Mouse (Mus musculus): Measurements from ENCODE around the gene Trmt2a. TPM values are rescaled to one million over a fixed set of nuclear protein-coding genes. Genes with fewer than 3 reads are reported as not detected.

The Trmt2a gene
- total and polyA plus RNA-seq, 3 experiments = 155 to 252 (median 196) TPM

DNA sequence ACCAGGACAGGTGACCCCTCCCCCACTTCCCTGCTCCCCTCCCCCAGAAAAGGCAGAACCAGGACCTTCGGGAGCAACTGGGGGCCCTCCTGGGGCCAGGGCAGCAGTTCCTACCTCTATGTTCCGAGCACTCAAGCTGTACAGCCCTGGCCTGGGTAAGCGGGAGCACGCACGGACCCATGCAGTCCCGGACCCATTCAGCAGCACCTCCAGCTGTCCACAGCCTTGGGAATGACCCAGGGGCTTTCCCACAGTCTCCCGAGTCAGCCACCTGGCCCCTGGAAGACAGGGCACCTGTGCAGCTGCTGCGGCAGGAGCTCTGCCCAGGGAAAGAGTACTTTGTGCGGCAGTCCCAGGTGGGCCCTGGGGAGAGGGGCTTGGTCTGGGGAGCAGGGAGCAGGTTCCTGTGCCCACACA lies 29.9 kb upstream of the Trmt2a start:
- H3K27ac ChIP-seq (ENCODE audit: insufficient read depth, low read depth) = peak overlapping the region; percentile 93
- dilution Hi-C loops (cut with MboI; ENCODE audit: extremely low pct_ligation_motif_present, extremely low pct_unique_long_range_greater_than_20kb, low sequenced_read_pairs) = no loop called here
- no peaks in the 10 kb centered on the region for H3K27me3 ChIP-seq (replicated peaks)
- no peaks in the 10 kb centered on the region for H3K9me3 ChIP-seq (replicated peaks; ENCODE audit: low read length)
- no peaks in the 10 kb centered on the region for H3K79me2 ChIP-seq (replicated peaks; ENCODE audit: control insufficient read depth, extremely low read depth, insufficient read depth, poor library complexity, severe bottlenecking)
- H3K4me2 ChIP-seq (ENCODE audit: insufficient read depth, low read depth, poor library complexity, severe bottlenecking) = peak overlapping the region; percentile 88
- in situ Hi-C loops (cut with MboI; ENCODE audit: low pct_ligation_motif_present, low pct_unique_long_range_greater_than_20kb, low sequenced_read_pairs) = no loop called here
- peaks cover 10 to 17% of the 10 kb centered on the region in 2 experiments for H3K36me3 ChIP-seq (replicated peaks in 1 of 2; ENCODE audit: control insufficient read depth in 1 of 2, insufficient read depth in 1 of 2, low read length in 1 of 2)
- H3K9ac ChIP-seq (ENCODE audit: insufficient read depth, low read depth) = peak overlapping the region; percentile 42
- peak; percentile 60 for DNase-seq (ENCODE audit: extremely low read depth)
- H3K4me3 ChIP-seq (replicated peaks in 1 of 3; ENCODE audit: low read depth in 2 of 3, low read length in 2 of 3, poor library complexity in 1 of 3) = peak overlapping the region; percentile 48 to 54 (median 53)
- peaks cover 45 to 65% of the 10 kb centered on the region in 2 experiments for H3K4me1 ChIP-seq (ENCODE audit: control insufficient read depth in 1 of 2, insufficient read depth in 2 of 2)
- TF ChIP-seq USF1 (IDR thresholded peaks at IDR 0.05; ENCODE audit: low read depth, low read length) (no peak), MAFK (IDR thresholded peaks at IDR 0.05; ENCODE audit: insufficient replicate concordance, low read length) (no peak), MXI1 (IDR thresholded peaks at IDR 0.05; ENCODE audit: low read depth, low read length) (peak; percentile 49; the same call in 1 of the 2 replicates), ZMIZ1 (IDR thresholded peaks at IDR 0.05; ENCODE audit: low read depth, low read length) (no peak), UBTF (IDR thresholded peaks at IDR 0.05; ENCODE audit: low read depth, low read length) (peak; percentile 74; the same call in 1 of the 2 replicates), MAZ (IDR thresholded peaks at IDR 0.05; ENCODE audit: low read depth, low read length) (peak; percentile 63; the same call in 1 of the 2 replicates), ZC3H11A (IDR thresholded peaks at IDR 0.05; ENCODE audit: low read depth, low read length) (no peak), JUN (IDR thresholded peaks at IDR 0.05; ENCODE audit: insufficient read depth, low read depth, low read length) (no peak), PAX5 (IDR thresholded peaks at IDR 0.05; ENCODE audit: low read length) (no peak), CHD1 (IDR thresholded peaks at IDR 0.05; ENCODE audit: low read depth, low read length) (peak; percentile 37; the same call in 1 of the 2 replicates), ETS1 (conservative IDR thresholded peaks at IDR 0.05; ENCODE audit: low read depth, low read length) (peak; percentile 75), CTCF (conservative IDR thresholded peaks at IDR 0.05 in 1 of 2, IDR thresholded peaks at IDR 0.05 in 1 of 2; ENCODE audit: low read depth in 2 of 2, low read length in 2 of 2) (no peak), TBP (conservative IDR thresholded peaks at IDR 0.05; ENCODE audit: low read depth, low read length) (no peak), ZKSCAN1 (IDR thresholded peaks at IDR 0.05; ENCODE audit: borderline replicate concordance, low read depth, low read length) (no peak), ELF1 (IDR thresholded peaks at IDR 0.05; ENCODE audit: low read depth, low read length) (peak; percentile 32; the same call in 1 of the 2 replicates), GABPA (IDR thresholded peaks at IDR 0.05; ENCODE audit: insufficient replicate concordance, low read depth, low read length) (no peak), MAX (IDR thresholded peaks at IDR 0.05; ENCODE audit: low read length) (peak; percentile 73; the same call in 1 of the 2 replicates), TCF12 (IDR thresholded peaks at IDR 0.05; ENCODE audit: low read depth, low read length) (peak; percentile 100), E2F4 (IDR thresholded peaks at IDR 0.05; ENCODE audit: insufficient replicate concordance, low read depth, low read length) (no peak), POLR2A (IDR thresholded peaks at IDR 0.05; ENCODE audit: low read depth, low read length) (no peak), JUND (conservative IDR thresholded peaks at IDR 0.05; ENCODE audit: low read depth, low read length) (no peak), KAT2A (IDR thresholded peaks at IDR 0.05; ENCODE audit: insufficient replicate concordance, low read length) (0 out of 2 replicates have a peak, but pooled peaks have one; percentile 22), BHLHE40 (IDR thresholded peaks at IDR 0.05; ENCODE audit: low read depth, low read length) (peak; percentile 76), NRF1 (IDR thresholded peaks at IDR 0.05; ENCODE audit: low read depth, low read length) (peak; percentile 52), SIN3A (IDR thresholded peaks at IDR 0.05; ENCODE audit: low read length) (peak; percentile 73), EP300 (IDR thresholded peaks at IDR 0.05; ENCODE audit: low read length) (peak; percentile 92), RAD21 (IDR thresholded peaks at IDR 0.05; ENCODE audit: low read depth, low read length) (no peak; the same call in 1 of the 2 replicates), POLR2AphosphoS2 (IDR thresholded peaks at IDR 0.05; ENCODE audit: low read depth, low read length) (no peak), MEF2A (IDR thresholded peaks at IDR 0.05; ENCODE audit: borderline replicate concordance, low read depth, low read length) (peak; percentile 55; the same call in 1 of the 2 replicates), RCOR1 (conservative IDR thresholded peaks at IDR 0.05; ENCODE audit: low read depth, low read length) (peak; percentile 58), HCFC1 (IDR thresholded peaks at IDR 0.05; ENCODE audit: low read depth, low read length) (0 out of 2 replicates have a peak, but pooled peaks have one; percentile 30), MYC (IDR thresholded peaks at IDR 0.05; ENCODE audit: low read depth, low read length) (no peak), IRF4 (IDR thresholded peaks at IDR 0.05; ENCODE audit: low read depth, low read length) (peak; percentile 78), SMC3 (IDR thresholded peaks at IDR 0.05; ENCODE audit: low read depth, low read length) (peak; percentile 2; the same call in 1 of the 2 replicates), CHD2 (IDR thresholded peaks at IDR 0.05; ENCODE audit: low read length) (peak; percentile 93), USF2 (conservative IDR thresholded peaks at IDR 0.05; ENCODE audit: low read depth, low read length) (no peak), NELFE (IDR thresholded peaks at IDR 0.05; ENCODE audit: low read depth, low read length) (no peak), ZNF384 (IDR thresholded peaks at IDR 0.05; ENCODE audit: low read depth, low read length) (no peak)

Data from CH12.LX (cell line).